Mouse (Mus musculus): ENCODE measurements around the gene Gm10309. TPM values are rescaled to one million over a fixed set of nuclear protein-coding genes. Genes with fewer than 3 reads are reported as not detected.

Gene Gm10309
- polyA plus RNA-seq, 1 experiment from 2014 or later = 0.24 TPM

DNA sequence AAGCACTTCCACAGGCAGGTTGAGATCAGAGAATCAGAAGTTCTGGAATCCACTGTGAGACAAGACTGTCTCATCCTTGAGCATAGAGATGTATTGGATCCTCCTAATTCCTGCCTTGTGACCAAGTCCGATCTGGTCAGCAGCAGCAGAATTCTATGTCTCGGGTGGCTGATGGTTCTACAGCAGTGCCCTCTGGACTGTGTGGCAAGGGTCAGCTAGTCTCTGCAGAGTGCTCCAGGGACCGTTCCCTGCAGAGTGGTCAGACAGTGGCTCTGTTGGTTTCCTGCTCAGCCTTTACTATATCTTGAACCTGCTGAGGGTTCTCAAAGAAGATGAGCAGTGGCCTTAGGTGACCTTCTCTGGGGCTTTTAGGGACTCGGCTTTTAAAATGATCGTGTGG is 17.6 kb upstream of the Gm10309 start:
- no peak for ATAC-seq
- Histone ChIP-seq H3K4me2 (ENCODE audit: low read depth, low read length) (no peak overlapping the region), H3K9ac (ENCODE audit: low read depth, low read length) (no peak overlapping the region), H3K36me3 (ENCODE audit: control insufficient read depth, insufficient read depth, low read length) (no peaks in the 10 kb centered on the region), H3K27ac (ENCODE audit: low read length) (no peak overlapping the region), H3K4me3 (ENCODE audit: low read length) (no peak overlapping the region), H3K9me3 (ENCODE audit: control insufficient read depth, low read length) (no peaks in the 10 kb centered on the region), H3K4me1 (ENCODE audit: control insufficient read depth, insufficient read depth, low read length) (no peaks in the 10 kb centered on the region), H3K27me3 (replicated peaks; ENCODE audit: control insufficient read depth, insufficient read depth, low read length) (no peaks in the 10 kb centered on the region)
- 80% methylated on average over 5 of the region's 5 CpGs for WGBS

DNA sequence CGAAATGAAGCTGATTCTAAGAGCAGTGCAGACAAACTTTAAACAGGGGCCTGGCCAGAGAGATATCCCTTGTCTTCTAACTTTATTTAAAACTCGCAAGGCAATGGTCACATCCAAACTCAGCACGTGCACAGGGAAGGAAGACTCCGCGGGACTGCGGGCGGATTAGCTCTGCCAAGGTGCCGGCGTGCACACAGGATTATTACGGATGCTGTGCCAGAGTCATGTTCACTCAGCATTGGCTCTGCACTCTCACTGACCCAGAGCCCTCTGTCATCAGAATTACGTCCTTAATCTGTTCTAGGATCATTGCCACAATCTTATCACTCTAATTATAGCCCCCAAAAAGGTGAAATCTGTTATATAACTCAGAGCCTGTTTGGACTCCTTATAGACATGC is 16.2 kb upstream of the Gm10309 start:
- Histone ChIP-seq H3K4me1 (ENCODE audit: control insufficient read depth, insufficient read depth, low read length) (no peaks in the 10 kb centered on the region), H3K9me3 (ENCODE audit: control insufficient read depth, low read length) (no peaks in the 10 kb centered on the region), H3K27me3 (replicated peaks; ENCODE audit: control insufficient read depth, insufficient read depth, low read length) (no peaks in the 10 kb centered on the region), H3K4me3 (ENCODE audit: low read length) (no peak overlapping the region), H3K36me3 (ENCODE audit: control insufficient read depth, insufficient read depth, low read length) (no peaks in the 10 kb centered on the region), H3K9ac (ENCODE audit: low read depth, low read length) (no peak overlapping the region), H3K27ac (ENCODE audit: low read length) (no peak overlapping the region), H3K4me2 (ENCODE audit: low read depth, low read length) (no peak overlapping the region)
- whole genome bisulfite sequencing = 89% methylated on average over 11 of the region's 11 CpGs
- ATAC-seq = no peak

DNA sequence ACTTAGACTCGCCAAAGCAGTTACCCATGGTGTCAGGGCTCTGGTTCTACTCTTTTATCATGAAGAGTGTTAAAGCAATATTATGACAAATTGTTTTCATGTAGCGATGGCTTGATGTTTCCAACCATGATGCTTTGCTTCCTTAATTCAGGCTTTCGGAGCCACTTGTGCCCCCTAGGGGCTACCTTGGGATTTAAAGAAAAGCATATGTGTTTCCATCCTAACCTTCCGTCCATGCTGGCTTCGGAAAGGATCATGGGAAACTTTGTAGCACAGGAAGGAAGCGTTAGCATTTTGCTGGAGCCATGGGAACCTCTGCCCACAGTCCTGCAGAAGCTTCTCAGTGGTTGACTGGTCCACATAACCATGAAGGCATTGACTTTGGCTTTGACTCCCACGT is 13.6 kb upstream of the Gm10309 start:
- Histone ChIP-seq H3K9ac (ENCODE audit: low read depth, low read length) (no peak overlapping the region), H3K36me3 (ENCODE audit: control insufficient read depth, insufficient read depth, low read length) (no peaks in the 10 kb centered on the region), H3K27me3 (replicated peaks; ENCODE audit: control insufficient read depth, insufficient read depth, low read length) (no peaks in the 10 kb centered on the region), H3K9me3 (ENCODE audit: control insufficient read depth, low read length) (no peaks in the 10 kb centered on the region), H3K4me2 (ENCODE audit: low read depth, low read length) (no peak overlapping the region), H3K4me3 (ENCODE audit: low read length) (no peak overlapping the region), H3K4me1 (ENCODE audit: control insufficient read depth, insufficient read depth, low read length) (peaks cover 2% of the 10 kb centered on the region; the same call in 1 of the 2 replicates), H3K27ac (ENCODE audit: low read length) (no peak overlapping the region)
- 90% methylated on average over 7 of the region's 7 CpGs for WGBS
- no peak for ATAC-seq

DNA sequence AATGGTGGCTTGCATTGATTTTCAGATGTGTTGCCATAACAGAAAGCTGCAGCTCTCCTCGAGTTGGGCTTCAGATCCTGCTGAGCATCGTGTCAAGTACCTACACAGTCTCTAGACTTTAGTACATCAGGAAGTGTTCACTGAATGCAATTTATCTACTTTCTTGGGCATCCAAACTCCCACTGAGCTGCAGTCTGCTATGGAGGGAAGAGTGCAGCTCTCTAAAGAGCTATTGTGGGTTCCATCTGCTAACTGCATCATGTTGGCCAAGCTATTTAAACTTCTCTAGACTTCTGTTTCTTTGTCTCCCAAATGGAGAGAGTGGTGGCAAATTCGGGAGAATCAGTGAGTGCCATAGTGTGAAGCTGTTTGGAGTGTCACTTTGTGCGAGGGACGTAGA is 11.6 kb upstream of the Gm10309 start:
- ATAC-seq = no peak
- WGBS = 76% methylated on average over 5 of the region's 5 CpGs
- Histone ChIP-seq H3K4me1 (ENCODE audit: control insufficient read depth, insufficient read depth, low read length) (peaks cover 2% of the 10 kb centered on the region; the same call in 1 of the 2 replicates), H3K27ac (ENCODE audit: low read length) (no peak overlapping the region), H3K4me3 (ENCODE audit: low read length) (no peak overlapping the region), H3K36me3 (ENCODE audit: control insufficient read depth, insufficient read depth, low read length) (no peaks in the 10 kb centered on the region), H3K4me2 (ENCODE audit: low read depth, low read length) (no peak overlapping the region), H3K9me3 (ENCODE audit: control insufficient read depth, low read length) (no peaks in the 10 kb centered on the region), H3K27me3 (replicated peaks; ENCODE audit: control insufficient read depth, insufficient read depth, low read length) (no peaks in the 10 kb centered on the region), H3K9ac (ENCODE audit: low read depth, low read length) (no peak overlapping the region)

DNA sequence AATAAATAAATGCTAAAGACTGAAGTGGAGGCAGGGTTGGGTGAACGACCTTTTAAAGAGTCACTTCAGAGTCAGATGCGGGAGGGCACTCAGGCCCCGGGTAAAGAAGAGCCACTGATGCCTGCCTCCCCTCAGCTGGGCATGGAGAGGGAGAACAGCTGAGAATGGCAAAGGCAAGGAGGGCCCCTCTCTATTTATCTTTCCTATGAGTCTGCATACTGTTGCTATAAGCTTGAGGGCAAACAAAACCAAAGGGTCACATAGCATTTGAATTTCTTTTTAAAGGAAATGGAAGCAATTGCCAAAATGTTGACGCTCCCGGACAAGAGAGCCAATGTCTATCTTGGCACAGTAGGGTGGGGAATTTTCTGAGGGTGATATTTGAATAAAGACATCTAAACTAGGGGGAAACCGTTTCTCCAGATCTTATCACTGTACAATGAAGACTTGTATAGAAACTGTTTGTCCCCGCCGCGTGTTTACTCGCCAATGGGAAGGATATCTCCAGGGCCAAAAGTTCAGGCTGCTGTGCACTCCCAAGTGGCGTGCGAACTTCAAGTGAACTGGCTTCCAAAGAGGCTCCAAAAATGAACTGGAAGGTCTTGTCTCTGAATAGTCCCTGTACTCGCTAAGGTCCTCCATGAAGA is 10.1 kb upstream of the Gm10309 start:
- 62% methylated on average over 13 of the region's 13 CpGs for WGBS
- H3K36me3 ChIP-seq (ENCODE audit: control insufficient read depth, insufficient read depth, low read length) = no peaks in the 10 kb centered on the region
- no peak overlapping the region for H3K4me2 ChIP-seq (ENCODE audit: low read depth, low read length)
- H3K9ac ChIP-seq (ENCODE audit: low read depth, low read length) = no peak overlapping the region
- no peaks in the 10 kb centered on the region for H3K9me3 ChIP-seq (ENCODE audit: control insufficient read depth, low read length)
- H3K27ac ChIP-seq (ENCODE audit: low read length) = no peak overlapping the region
- ATAC-seq = no peak
- no peaks in the 10 kb centered on the region for H3K27me3 ChIP-seq (replicated peaks; ENCODE audit: control insufficient read depth, insufficient read depth, low read length)
- no peak overlapping the region for H3K4me3 ChIP-seq (ENCODE audit: low read length)
- H3K4me1 ChIP-seq (ENCODE audit: control insufficient read depth, insufficient read depth, low read length) = peaks cover 2% of the 10 kb centered on the region; the same call in 1 of the 2 replicates

DNA sequence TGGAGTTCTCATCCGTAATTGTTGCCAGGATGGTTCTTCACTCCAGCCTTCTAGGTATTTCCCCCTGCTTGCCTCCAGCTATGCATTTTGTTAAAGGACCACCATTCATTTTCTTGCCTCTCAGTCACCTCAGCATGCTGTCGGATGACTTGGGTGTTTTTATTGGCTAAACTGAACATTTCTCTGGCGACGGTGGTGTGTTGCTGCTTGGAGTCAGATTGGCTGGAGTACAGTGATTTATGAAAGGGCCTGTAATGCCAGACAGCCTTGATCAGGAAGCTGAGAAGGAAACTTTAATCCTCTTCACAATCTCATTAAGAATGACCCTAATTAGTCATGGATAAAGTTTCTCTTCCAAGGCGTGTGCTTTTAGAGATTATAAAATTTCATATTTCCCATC is 4.8 kb upstream of the Gm10309 start:
- no peaks in the 10 kb centered on the region for H3K27me3 ChIP-seq (replicated peaks; ENCODE audit: control insufficient read depth, insufficient read depth, low read length)
- H3K36me3 ChIP-seq (ENCODE audit: control insufficient read depth, insufficient read depth, low read length) = no peaks in the 10 kb centered on the region
- no peaks in the 10 kb centered on the region for H3K9me3 ChIP-seq (ENCODE audit: control insufficient read depth, low read length)
- no peak for ATAC-seq
- no peak overlapping the region for H3K4me2 ChIP-seq (ENCODE audit: low read depth, low read length)
- WGBS = 67% methylated on average over 5 of the region's 5 CpGs
- H3K9ac ChIP-seq (ENCODE audit: low read depth, low read length) = no peak overlapping the region
- peaks cover 2% of the 10 kb centered on the region; the same call in 1 of the 2 replicates for H3K4me1 ChIP-seq (ENCODE audit: control insufficient read depth, insufficient read depth, low read length)
- no peak overlapping the region for H3K27ac ChIP-seq (ENCODE audit: low read length)
- no peak overlapping the region for H3K4me3 ChIP-seq (ENCODE audit: low read length)

DNA sequence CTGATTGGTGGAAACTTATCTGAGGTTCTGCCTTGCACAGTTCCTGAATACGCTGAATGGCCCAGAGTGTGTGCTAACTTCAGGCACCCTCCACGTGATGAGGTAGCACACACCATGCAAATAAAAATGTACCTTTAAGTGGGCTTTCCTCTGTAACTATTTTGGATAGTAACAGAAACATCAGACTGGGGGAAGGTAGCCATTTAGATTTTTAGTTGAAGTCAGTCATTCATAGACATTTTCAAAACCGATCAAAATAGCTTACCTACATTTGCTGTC is 3.1 kb upstream of the Gm10309 start:
- H3K4me2 ChIP-seq (ENCODE audit: low read depth, low read length) = no peak overlapping the region
- no peaks in the 10 kb centered on the region for H3K27me3 ChIP-seq (replicated peaks; ENCODE audit: control insufficient read depth, insufficient read depth, low read length)
- H3K4me3 ChIP-seq (ENCODE audit: low read length) = no peak overlapping the region
- no peak overlapping the region for H3K27ac ChIP-seq (ENCODE audit: low read length)
- WGBS = 91% methylated on average over 3 of the region's 3 CpGs
- no peaks in the 10 kb centered on the region for H3K36me3 ChIP-seq (ENCODE audit: control insufficient read depth, insufficient read depth, low read length)
- H3K4me1 ChIP-seq (ENCODE audit: control insufficient read depth, insufficient read depth, low read length) = no peaks in the 10 kb centered on the region
- H3K9ac ChIP-seq (ENCODE audit: low read depth, low read length) = no peak overlapping the region
- ATAC-seq = no peak
- H3K9me3 ChIP-seq (ENCODE audit: control insufficient read depth, low read length) = no peaks in the 10 kb centered on the region

DNA sequence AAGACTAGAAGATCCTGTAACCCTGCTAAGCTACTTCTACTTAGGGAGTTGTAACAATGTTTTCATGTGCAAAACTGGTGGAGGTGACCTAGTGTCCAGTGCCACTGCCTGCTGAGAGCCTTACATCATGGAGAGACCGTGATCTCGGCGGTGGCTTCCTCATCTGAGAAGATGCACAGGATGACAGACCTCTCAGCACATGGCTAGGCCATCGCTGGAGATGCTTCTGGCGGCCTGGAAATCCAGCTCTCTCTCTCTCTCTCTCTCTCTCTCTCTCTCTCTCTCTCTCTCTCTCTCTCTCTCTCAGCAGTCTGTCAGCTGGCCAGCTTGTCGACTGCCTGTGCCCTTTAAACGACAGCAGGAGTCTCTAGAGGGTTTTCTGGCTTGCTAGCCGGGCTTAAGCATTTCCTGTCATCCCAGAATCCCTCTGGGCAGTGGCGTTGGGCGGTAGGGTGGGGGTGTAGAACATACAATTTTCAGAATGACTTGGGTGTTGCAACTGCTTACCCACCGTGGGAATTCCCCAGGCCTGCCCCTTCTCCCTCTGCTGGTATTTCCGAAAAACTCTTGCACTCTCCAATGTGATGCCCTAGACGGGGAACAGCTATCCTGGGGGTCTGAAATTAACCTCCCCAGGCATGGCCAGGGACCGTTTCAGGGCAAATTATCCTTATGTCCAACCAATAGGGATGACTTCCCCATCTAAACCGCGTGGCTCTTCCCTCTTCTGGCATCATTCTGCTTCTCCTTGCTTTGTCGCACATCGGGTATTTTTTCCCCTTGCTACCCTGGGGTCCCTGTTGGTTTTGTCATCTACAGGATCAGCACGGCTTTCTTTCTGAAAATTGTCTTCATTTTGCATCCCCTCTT is 2.5 kb upstream of the Gm10309 start:
- ATAC-seq = no peak
- WGBS = 63% methylated on average over 19 of the region's 19 CpGs
- Histone ChIP-seq H3K27me3 (replicated peaks; ENCODE audit: control insufficient read depth, insufficient read depth, low read length) (no peaks in the 10 kb centered on the region), H3K4me1 (ENCODE audit: control insufficient read depth, insufficient read depth, low read length) (no peaks in the 10 kb centered on the region), H3K36me3 (ENCODE audit: control insufficient read depth, insufficient read depth, low read length) (no peaks in the 10 kb centered on the region), H3K4me3 (ENCODE audit: low read length) (no peak overlapping the region), H3K9me3 (ENCODE audit: control insufficient read depth, low read length) (no peaks in the 10 kb centered on the region), H3K4me2 (ENCODE audit: low read depth, low read length) (no peak overlapping the region), H3K9ac (ENCODE audit: low read depth, low read length) (no peak overlapping the region), H3K27ac (ENCODE audit: low read length) (peak overlapping the region; percentile 56)

DNA sequence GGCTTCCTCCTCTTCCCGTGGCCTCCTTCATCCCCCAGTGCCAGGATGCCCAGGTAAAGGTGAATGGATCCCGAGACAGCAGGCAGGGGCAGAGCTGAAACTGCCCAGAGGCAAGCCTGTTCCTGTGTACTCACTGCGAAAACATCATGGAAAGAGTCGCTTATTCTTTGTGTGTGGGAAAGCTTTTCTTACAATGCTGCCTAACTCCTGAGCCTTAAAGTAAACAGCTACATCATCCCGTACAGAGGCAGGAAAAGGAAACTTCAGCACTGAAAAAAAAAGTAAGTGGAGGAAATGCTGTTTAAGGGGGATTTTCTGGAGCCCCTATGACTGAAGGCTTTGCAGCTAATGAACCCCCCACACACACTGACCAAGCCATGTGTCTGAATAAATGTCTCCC is 1.8 kb upstream of the Gm10309 start:
- no peak overlapping the region for H3K4me2 ChIP-seq (ENCODE audit: low read depth, low read length)
- no peaks in the 10 kb centered on the region for H3K9me3 ChIP-seq (ENCODE audit: control insufficient read depth, low read length)
- no peak overlapping the region for H3K4me3 ChIP-seq (ENCODE audit: low read length)
- no peaks in the 10 kb centered on the region for H3K4me1 ChIP-seq (ENCODE audit: control insufficient read depth, insufficient read depth, low read length)
- H3K36me3 ChIP-seq (ENCODE audit: control insufficient read depth, insufficient read depth, low read length) = no peaks in the 10 kb centered on the region
- WGBS = 56% methylated on average over 5 of the region's 5 CpGs
- no peak for ATAC-seq
- H3K9ac ChIP-seq (ENCODE audit: low read depth, low read length) = no peak overlapping the region
- no peaks in the 10 kb centered on the region for H3K27me3 ChIP-seq (replicated peaks; ENCODE audit: control insufficient read depth, insufficient read depth, low read length)
- H3K27ac ChIP-seq (ENCODE audit: low read length) = peak overlapping the region; percentile 62
